ENCODE assay signal across 21 mouse cellular contexts in the genomic region with DNA sequence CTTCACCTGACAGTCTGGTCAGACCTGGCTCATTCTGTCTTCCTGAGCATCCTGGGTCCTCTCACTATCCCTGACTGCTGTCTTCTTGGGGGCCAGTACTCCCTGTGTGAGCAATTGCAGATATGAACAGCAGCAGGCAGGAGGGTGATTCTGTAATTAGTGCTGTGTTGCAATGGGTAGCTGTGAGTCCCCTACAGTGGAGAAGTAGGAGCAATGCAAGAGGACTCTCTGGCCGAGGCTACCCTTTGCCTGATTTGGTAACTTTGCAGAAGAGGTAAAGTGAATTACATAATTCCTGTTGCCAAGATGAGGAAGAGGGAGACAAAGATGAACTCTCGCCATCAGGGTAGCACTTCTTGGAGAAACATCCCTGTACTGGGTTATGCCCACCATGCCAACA. TPM values are rescaled to one million over a fixed set of nuclear protein-coding genes. Genes with fewer than 3 reads are reported as not detected.
DNase-seq lines count a peak whose midpoint lies in the region; ATAC-seq and TF ChIP-seq lines count a peak whose summit lies in the region.
"Had no signal": no experiment of that assay in that cellular context is flagged by ENCODE, and none has a peak within 500 bp of the region (broad histone marks: within the 10 kb centered on the region; RNA-seq: fewer than 3 reads in every experiment).

No protein-coding gene starts in this region.

- H3K9me3 ChIP-seq in liver, embryonic 15.5 days (replicated peaks): no peaks in the 10 kb centered on the region
- no peaks in the 10 kb centered on the region for H3K9me3 ChIP-seq in liver, embryonic 12.5 days (replicated peaks)
- H3K9me3 ChIP-seq in midbrain, embryonic 11.5 days (ENCODE audit: control insufficient read depth, low read length): no peaks in the 10 kb centered on the region
- H3K9me3 ChIP-seq in midbrain, postnatal 0 days (ENCODE audit: low read length): no peaks in the 10 kb centered on the region
- no peaks in the 10 kb centered on the region for H3K9me3 ChIP-seq in heart, embryonic 12.5 days (replicated peaks)
- H3K9me3 ChIP-seq: heart, embryonic 10.5 days; limb, embryonic 15.5 days; midbrain, embryonic 15.5 days had no signal

- no peak for TF ChIP-seq CTCF in midbrain, postnatal 0 days (IDR thresholded peaks at IDR 0.05)

- H3K9ac ChIP-seq in liver, embryonic 15.5 days: no peak overlapping the region
- no peak overlapping the region for H3K9ac ChIP-seq in liver, embryonic 12.5 days
- H3K9ac ChIP-seq in midbrain, embryonic 11.5 days (ENCODE audit: low read length): no peak overlapping the region
- H3K9ac ChIP-seq in midbrain, postnatal 0 days (replicated peaks; ENCODE audit: low read length, poor library complexity, severe bottlenecking): no peak overlapping the region
- no peak overlapping the region for H3K9ac ChIP-seq in heart, embryonic 12.5 days
- H3K9ac ChIP-seq: limb, embryonic 15.5 days; lung, embryonic 14.5 days; midbrain, embryonic 15.5 days had no signal

- no peak overlapping the region for H3K4me2 ChIP-seq in liver, embryonic 15.5 days
- H3K4me2 ChIP-seq in liver, embryonic 12.5 days: no peak overlapping the region
- H3K4me2 ChIP-seq in midbrain, embryonic 11.5 days: no peak overlapping the region
- no peak overlapping the region for H3K4me2 ChIP-seq in midbrain, postnatal 0 days (ENCODE audit: low read depth, low read length, poor library complexity, severe bottlenecking)
- no peak overlapping the region for H3K4me2 ChIP-seq in heart, embryonic 12.5 days
- H3K4me2 ChIP-seq: limb, embryonic 15.5 days; lung, embryonic 14.5 days; midbrain, embryonic 15.5 days had no signal

- WGBS in liver, embryonic 15.5 days (ENCODE audit: insufficient replicate concordance): 37% methylated on average over 2 of the region's 2 CpGs
- 59% methylated on average over 2 of the region's 2 CpGs for WGBS in liver, embryonic 12.5 days (ENCODE audit: insufficient replicate concordance)
- WGBS in midbrain, embryonic 11.5 days: 86% methylated on average over 2 of the region's 2 CpGs
- 96% methylated on average over 2 of the region's 2 CpGs for WGBS in midbrain, postnatal 0 days
- 80% methylated on average over 2 of the region's 2 CpGs for WGBS in heart, embryonic 12.5 days

- ATAC-seq in liver, embryonic 15.5 days (ENCODE audit: insufficient read depth): 0 out of 2 replicates have a peak, but pooled peaks have one; percentile 22
- no peak for ATAC-seq in liver, embryonic 12.5 days
- no peak for ATAC-seq in midbrain, embryonic 11.5 days (ENCODE audit: low FRiP score)
- ATAC-seq in midbrain, postnatal 0 days (ENCODE audit: low FRiP score): no peak
- ATAC-seq in megakaryocyte progenitor cell, adult 5-6 weeks (replicated peaks; ENCODE audit: poor library complexity): peak; percentile 98
- no peak for ATAC-seq in heart, embryonic 12.5 days (ENCODE audit: insufficient number of reproducible peaks, low FRiP score)
- ATAC-seq: forebrain, embryonic 14.5 days; intestine, postnatal 0 days; midbrain, embryonic 15.5 days had no signal

- no peaks in the 10 kb centered on the region for H3K27me3 ChIP-seq in liver, embryonic 15.5 days
- no peaks in the 10 kb centered on the region for H3K27me3 ChIP-seq in liver, embryonic 12.5 days (replicated peaks)
- no peaks in the 10 kb centered on the region for H3K27me3 ChIP-seq in midbrain, embryonic 11.5 days (ENCODE audit: control insufficient read depth, insufficient read depth, low read length)
- H3K27me3 ChIP-seq in midbrain, postnatal 0 days (ENCODE audit: insufficient read depth, low read length): no peaks in the 10 kb centered on the region
- 0 out of 2 replicates have a peak, but pooled peaks cover 5% of the 10 kb centered on the region for H3K27me3 ChIP-seq in heart, embryonic 12.5 days (replicated peaks)
- H3K27me3 ChIP-seq: limb, embryonic 15.5 days; midbrain, embryonic 15.5 days had no signal

- no peak overlapping the region for H3K27ac ChIP-seq in liver, embryonic 15.5 days (replicated peaks)
- H3K27ac ChIP-seq in liver, embryonic 12.5 days: no peak overlapping the region
- H3K27ac ChIP-seq in midbrain, embryonic 11.5 days (ENCODE audit: low read depth, low read length): no peak overlapping the region
- no peak overlapping the region for H3K27ac ChIP-seq in midbrain, postnatal 0 days (ENCODE audit: low read depth, low read length)
- H3K27ac ChIP-seq in heart, embryonic 12.5 days (ENCODE audit: poor library complexity, severe bottlenecking): no peak overlapping the region
- H3K27ac ChIP-seq: heart, embryonic 10.5 days; layer of hippocampus, adult 2 months; left cerebral cortex, adult 2 months; limb, embryonic 15.5 days; midbrain, embryonic 15.5 days had no signal

- H3K4me3 ChIP-seq in liver, embryonic 15.5 days (replicated peaks): no peak overlapping the region
- H3K4me3 ChIP-seq in liver, embryonic 12.5 days: no peak overlapping the region
- no peak overlapping the region for H3K4me3 ChIP-seq in midbrain, embryonic 11.5 days (ENCODE audit: low read depth, low read length)
- no peak overlapping the region for H3K4me3 ChIP-seq in midbrain, postnatal 0 days (ENCODE audit: low read depth, low read length)
- no peak overlapping the region for H3K4me3 ChIP-seq in heart, embryonic 12.5 days
- H3K4me3 ChIP-seq: heart, embryonic 10.5 days; layer of hippocampus, adult 2 months; left cerebral cortex, adult 2 months; limb, embryonic 15.5 days; megakaryocyte, embryonic 14.5 days; midbrain, embryonic 15.5 days had no signal

- no peaks in the 10 kb centered on the region for H3K4me1 ChIP-seq in liver, embryonic 15.5 days (replicated peaks)
- H3K4me1 ChIP-seq in liver, embryonic 12.5 days: no peaks in the 10 kb centered on the region
- peaks cover 11% of the 10 kb centered on the region; the same call in 1 of the 2 replicates for H3K4me1 ChIP-seq in midbrain, embryonic 11.5 days (ENCODE audit: control insufficient read depth, insufficient read depth, low read length)
- no peaks in the 10 kb centered on the region for H3K4me1 ChIP-seq in midbrain, postnatal 0 days (ENCODE audit: insufficient read depth, low read length)
- H3K4me1 ChIP-seq in heart, embryonic 12.5 days (replicated peaks): peaks cover 27% of the 10 kb centered on the region

- DNase-seq in midbrain, embryonic 11.5 days (ENCODE audit: low spot score, missing footprints): peak; percentile 76
- DNase-seq in midbrain, postnatal 0 days (ENCODE audit: low spot score): no peak
- no peak for DNase-seq in layer of hippocampus, adult 9-10 months (ENCODE audit: low spot score)
- DNase-seq: cerebellum, adult 18-20 months; cerebellum, postnatal 25 days; kidney, postnatal 25 days; lung, embryonic 14.5 days; thymus, adult 18-20 months; thymus, postnatal 4 days had no signal

- no peaks in the 10 kb centered on the region for H3K36me3 ChIP-seq in liver, embryonic 15.5 days (replicated peaks)
- no peaks in the 10 kb centered on the region for H3K36me3 ChIP-seq in liver, embryonic 12.5 days
- H3K36me3 ChIP-seq in midbrain, embryonic 11.5 days (ENCODE audit: control insufficient read depth, insufficient read depth, low read length): no peaks in the 10 kb centered on the region
- no peaks in the 10 kb centered on the region for H3K36me3 ChIP-seq in midbrain, postnatal 0 days (ENCODE audit: insufficient read depth, low read length)
- H3K36me3 ChIP-seq in heart, embryonic 12.5 days: no peaks in the 10 kb centered on the region
- H3K36me3 ChIP-seq: heart, embryonic 10.5 days; limb, embryonic 15.5 days; midbrain, embryonic 15.5 days had no signal

RNA-seq across cellular contexts. Expression of a gene that starts 50.1 kb away (rescaled TPM):
- 2.1 TPM in 2 replicates for polyA plus RNA-seq in liver, embryonic 15.5 days (2015; fragmentation: Nextera tagmentation; extraction: Ambion mirVana)
- polyA plus RNA-seq in liver, embryonic 12.5 days (2016; fragmentation: Nextera tagmentation; extraction: Ambion mirVana): 0.88 and 0.93 TPM in 2 replicates
- 22.6 and 25.6 TPM in 2 replicates for polyA plus RNA-seq in midbrain, embryonic 11.5 days (2014; fragmentation: Nextera tagmentation; extraction: Ambion mirVana)
- total RNA-seq in midbrain, postnatal 0 days (2014; rRNA removed): 19.3 and 28.5 TPM in 2 replicates
- polyA plus RNA-seq in midbrain, postnatal 0 days (2015; fragmentation: Nextera tagmentation; extraction: Ambion mirVana): 1.5 and 1.7 TPM in 2 replicates
- 268 and 279 TPM in 2 replicates for total RNA-seq in megakaryocyte progenitor cell, adult 5-6 weeks (2015)
- total RNA-seq in megakaryocyte progenitor cell, adult 5-6 weeks (2017): 187 and 192 TPM in 2 replicates
- polyA plus RNA-seq in heart, embryonic 12.5 days (2016; fragmentation: Nextera tagmentation; extraction: Ambion mirVana): 0.95 and 1.5 TPM in 2 replicates

Comparison
In these comparisons a context has a peak if more than half of its experiments do, and no peak if none do; other contexts are left out.
1. ATAC-seq: peak in liver, embryonic 15.5 days (single experiment) and megakaryocyte progenitor cell, adult 5-6 weeks (single experiment); none in liver, embryonic 12.5 days (single experiment), midbrain, embryonic 11.5 days (single experiment), midbrain, postnatal 0 days (single experiment) and heart, embryonic 12.5 days (single experiment).